Comparison of ENCODE assay signal across 7 mouse cellular contexts in the genomic region with DNA sequence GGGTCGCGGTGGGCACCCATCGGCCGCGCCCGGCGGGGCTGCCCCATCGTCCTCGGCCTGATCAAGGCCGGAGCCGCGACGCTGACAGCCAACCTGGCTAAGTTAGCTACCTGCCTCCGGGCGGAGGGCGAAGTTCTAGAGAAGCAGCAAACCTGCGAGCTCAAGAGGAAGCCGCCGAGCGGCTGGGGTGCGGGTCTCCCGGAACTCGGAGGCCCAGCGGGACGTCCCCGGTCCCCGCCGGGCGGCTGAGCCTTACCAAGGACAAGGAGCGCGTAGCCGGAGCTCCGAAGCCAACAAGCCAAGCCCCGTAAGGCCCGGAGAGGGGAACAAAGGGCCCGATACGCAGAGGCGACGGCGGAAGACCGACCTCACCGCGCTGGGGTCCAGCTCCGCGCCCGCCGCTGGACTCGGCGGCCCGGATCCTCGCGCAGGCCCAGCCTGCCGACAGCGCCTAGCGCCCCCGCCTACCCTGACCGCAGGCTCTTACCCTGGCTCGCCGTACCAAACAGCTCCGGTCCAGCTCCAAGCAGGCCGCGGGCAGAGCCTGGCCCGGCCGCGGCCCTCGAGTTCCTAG. TPM values are rescaled to one million over a fixed set of nuclear protein-coding genes. Genes with fewer than 3 reads are reported as not detected.
DNase-seq lines count a peak whose midpoint lies in the region; ATAC-seq and TF ChIP-seq lines count a peak whose summit lies in the region.

No protein-coding gene starts in this region.

- peak; percentile 10 for ATAC-seq in heart, postnatal 0 days (ENCODE audit: insufficient read depth, low read depth)
- ATAC-seq in limb, embryonic 12.5 days (ENCODE audit: insufficient number of reproducible peaks, insufficient read depth, low FRiP score, low TSS enrichment, low read depth) = 0 out of 2 replicates have a peak, but pooled peaks have one; percentile 21
- ATAC-seq in midbrain, embryonic 13.5 days = no peak; the same call in none of the 2 replicates
- peak; percentile 19; the same call in 1 of the 2 replicates for ATAC-seq in stomach, postnatal 0 days (ENCODE audit: low FRiP score, low TSS enrichment)

- no peak for TF ChIP-seq POLR2A in cortical plate, adult 2 months (IDR thresholded peaks at IDR 0.05; ENCODE audit: extremely low read depth, insufficient read depth, low read length)

- DNase-seq in urinary bladder, adult 18-20 months (ENCODE audit: low spot score in 2 of 2) = peak; percentile 38 to 88
- no peak for DNase-seq in urinary bladder, adult 2 months (ENCODE audit: low spot score)
- no peak for DNase-seq in heart, postnatal 0 days (ENCODE audit: low spot score)
- DNase-seq in stomach, postnatal 0 days (ENCODE audit: low spot score) = peak; percentile 75

- H3K27me3 ChIP-seq in heart, postnatal 0 days (ENCODE audit: control insufficient read depth, insufficient read depth, low read length) = no peaks in the 10 kb centered on the region
- no peaks in the 10 kb centered on the region for H3K27me3 ChIP-seq in limb, embryonic 12.5 days
- 0 out of 2 replicates have a peak, but pooled peaks cover 4% of the 10 kb centered on the region for H3K27me3 ChIP-seq in midbrain, embryonic 13.5 days
- H3K27me3 ChIP-seq in stomach, postnatal 0 days (ENCODE audit: control insufficient read depth, insufficient read depth, low read length) = no peaks in the 10 kb centered on the region

- peak overlapping the region; percentile 92 for H3K4me3 ChIP-seq in cortical plate, adult 2 months (ENCODE audit: insufficient read depth, low read length)
- H3K4me3 ChIP-seq in heart, postnatal 0 days (ENCODE audit: low read depth, low read length) = peak overlapping the region; percentile 96
- peak overlapping the region; percentile 93 for H3K4me3 ChIP-seq in limb, embryonic 12.5 days (replicated peaks)
- peak overlapping the region; percentile 94 for H3K4me3 ChIP-seq in midbrain, embryonic 13.5 days (replicated peaks)
- peak overlapping the region; percentile 95 for H3K4me3 ChIP-seq in stomach, postnatal 0 days (ENCODE audit: low read depth, low read length)

- H3K36me3 ChIP-seq in heart, postnatal 0 days (replicated peaks; ENCODE audit: control insufficient read depth, insufficient read depth, low read length) = peaks cover 18% of the 10 kb centered on the region; the same call in 1 of the 2 replicates
- peaks cover 29% of the 10 kb centered on the region for H3K36me3 ChIP-seq in limb, embryonic 12.5 days
- H3K36me3 ChIP-seq in midbrain, embryonic 13.5 days = peaks cover 12% of the 10 kb centered on the region
- no peaks in the 10 kb centered on the region for H3K36me3 ChIP-seq in stomach, postnatal 0 days (ENCODE audit: control insufficient read depth, insufficient read depth, low read length)

- no peaks in the 10 kb centered on the region for H3K9me3 ChIP-seq in heart, postnatal 0 days (replicated peaks; ENCODE audit: control insufficient read depth, low read length)
- H3K9me3 ChIP-seq in limb, embryonic 12.5 days = no peaks in the 10 kb centered on the region
- H3K9me3 ChIP-seq in midbrain, embryonic 13.5 days = no peaks in the 10 kb centered on the region
- H3K9me3 ChIP-seq in stomach, postnatal 0 days (ENCODE audit: control insufficient read depth, low read length) = no peaks in the 10 kb centered on the region

- peak overlapping the region; percentile 93 for H3K4me2 ChIP-seq in heart, postnatal 0 days (ENCODE audit: low read depth, low read length)
- H3K4me2 ChIP-seq in limb, embryonic 12.5 days = peak overlapping the region; percentile 69
- peak overlapping the region; percentile 75 for H3K4me2 ChIP-seq in midbrain, embryonic 13.5 days (replicated peaks)
- H3K4me2 ChIP-seq in stomach, postnatal 0 days (replicated peaks; ENCODE audit: low read depth) = peak overlapping the region; percentile 77

- 0 out of 2 replicates have a peak, but pooled peaks cover 1% of the 10 kb centered on the region for H3K4me1 ChIP-seq in cortical plate, adult 2 months (ENCODE audit: control insufficient read depth, insufficient read depth, low read length)
- H3K4me1 ChIP-seq in heart, postnatal 0 days (ENCODE audit: control insufficient read depth, insufficient read depth) = peaks cover 13% of the 10 kb centered on the region
- H3K4me1 ChIP-seq in limb, embryonic 12.5 days (replicated peaks) = peaks cover 11% of the 10 kb centered on the region
- peaks cover 25% of the 10 kb centered on the region for H3K4me1 ChIP-seq in midbrain, embryonic 13.5 days (replicated peaks)
- H3K4me1 ChIP-seq in stomach, postnatal 0 days (replicated peaks; ENCODE audit: control insufficient read depth, insufficient read depth) = peaks cover 4% of the 10 kb centered on the region; the same call in 1 of the 2 replicates

- TF ChIP-seq CTCF in cortical plate, adult 2 months (IDR thresholded peaks at IDR 0.05; ENCODE audit: extremely low read depth, insufficient read depth, low read length) = no peak
- TF ChIP-seq CTCF in heart, postnatal 0 days (IDR thresholded peaks at IDR 0.05; ENCODE audit: low read depth) = no peak
- TF ChIP-seq CTCF in stomach, postnatal 0 days (IDR thresholded peaks at IDR 0.05; ENCODE audit: low read depth) = no peak

- TF ChIP-seq EP300 in heart, postnatal 0 days (IDR thresholded peaks at IDR 0.05; ENCODE audit: low read depth) = no peak; the same call in 1 of the 2 replicates
- TF ChIP-seq EP300 in stomach, postnatal 0 days (optimal IDR thresholded peaks at IDR 0.05) = peak; percentile 45

- H3K9ac ChIP-seq in heart, postnatal 0 days (replicated peaks; ENCODE audit: low read depth, low read length) = peak overlapping the region; percentile 98
- H3K9ac ChIP-seq in limb, embryonic 12.5 days (replicated peaks) = peak overlapping the region; percentile 99
- H3K9ac ChIP-seq in midbrain, embryonic 13.5 days (replicated peaks) = peak overlapping the region; percentile 97
- H3K9ac ChIP-seq in stomach, postnatal 0 days (ENCODE audit: low read length) = peak overlapping the region; percentile 100

- under 1% methylated on average over 39 of the region's 66 CpGs for WGBS in heart, postnatal 0 days
- under 1% methylated on average over 66 of the region's 66 CpGs for WGBS in limb, embryonic 12.5 days
- under 1% methylated on average over 66 of the region's 66 CpGs for WGBS in midbrain, embryonic 13.5 days
- 0% methylated on average over 66 of the region's 66 CpGs for whole genome bisulfite sequencing in stomach, postnatal 0 days

- peak overlapping the region; percentile 96 for H3K27ac ChIP-seq in cortical plate, adult 2 months (ENCODE audit: insufficient read depth, low read length)
- peak overlapping the region; percentile 99 for H3K27ac ChIP-seq in heart, postnatal 0 days (ENCODE audit: low read depth)
- H3K27ac ChIP-seq in limb, embryonic 12.5 days = peak overlapping the region; percentile 99
- peak overlapping the region; percentile 99 for H3K27ac ChIP-seq in midbrain, embryonic 13.5 days
- peak overlapping the region; percentile 100 for H3K27ac ChIP-seq in stomach, postnatal 0 days (replicated peaks)

RNA-seq across cellular contexts. Expression of a gene that starts 0.5 kb away (rescaled TPM):
- polyA plus RNA-seq in urinary bladder, adult 2 months (2012; rRNA removed) = 42.6 and 46.7 TPM in 2 replicates
- polyA plus RNA-seq in cortical plate, adult 2 months (2012; rRNA removed) = 33.0 and 33.1 TPM in 2 replicates
- total RNA-seq in heart, postnatal 0 days (2014; rRNA removed; ENCODE audit: low replicate concordance) = 71.1 and 72.3 TPM in 2 replicates
- polyA plus RNA-seq in heart, postnatal 0 days (2015; fragmentation: Nextera tagmentation; extraction: Ambion mirVana) = 24.3 and 27.1 TPM in 2 replicates
- 44.2 and 44.9 TPM in 2 replicates for polyA plus RNA-seq in limb, embryonic 12.5 days (2016; fragmentation: Nextera tagmentation; extraction: Ambion mirVana)
- 37.0 and 37.2 TPM in 2 replicates for polyA plus RNA-seq in midbrain, embryonic 13.5 days (2015; fragmentation: Nextera tagmentation; extraction: Ambion mirVana)
- 24.7 and 25.2 TPM in 2 replicates for polyA plus RNA-seq in stomach, postnatal 0 days (2015; fragmentation: Nextera tagmentation; extraction: Ambion mirVana)

Comparison
In these comparisons a context has a peak if more than half of its experiments do, and no peak if none do; other contexts are left out.
1. DNase-seq: peak in urinary bladder, adult 18-20 months (2 of 2) and stomach, postnatal 0 days (single experiment); none in urinary bladder, adult 2 months (single experiment) and heart, postnatal 0 days (single experiment).
2. Peak in every context shown above with its lines, with median percentiles within 50 percentile points of each other: H3K27ac ChIP-seq, H3K4me3 ChIP-seq, H3K4me2 ChIP-seq and H3K9ac ChIP-seq.